Mouse (Mus musculus): ENCODE results near the gene Pnrc1.

The Pnrc1 gene

DNA sequence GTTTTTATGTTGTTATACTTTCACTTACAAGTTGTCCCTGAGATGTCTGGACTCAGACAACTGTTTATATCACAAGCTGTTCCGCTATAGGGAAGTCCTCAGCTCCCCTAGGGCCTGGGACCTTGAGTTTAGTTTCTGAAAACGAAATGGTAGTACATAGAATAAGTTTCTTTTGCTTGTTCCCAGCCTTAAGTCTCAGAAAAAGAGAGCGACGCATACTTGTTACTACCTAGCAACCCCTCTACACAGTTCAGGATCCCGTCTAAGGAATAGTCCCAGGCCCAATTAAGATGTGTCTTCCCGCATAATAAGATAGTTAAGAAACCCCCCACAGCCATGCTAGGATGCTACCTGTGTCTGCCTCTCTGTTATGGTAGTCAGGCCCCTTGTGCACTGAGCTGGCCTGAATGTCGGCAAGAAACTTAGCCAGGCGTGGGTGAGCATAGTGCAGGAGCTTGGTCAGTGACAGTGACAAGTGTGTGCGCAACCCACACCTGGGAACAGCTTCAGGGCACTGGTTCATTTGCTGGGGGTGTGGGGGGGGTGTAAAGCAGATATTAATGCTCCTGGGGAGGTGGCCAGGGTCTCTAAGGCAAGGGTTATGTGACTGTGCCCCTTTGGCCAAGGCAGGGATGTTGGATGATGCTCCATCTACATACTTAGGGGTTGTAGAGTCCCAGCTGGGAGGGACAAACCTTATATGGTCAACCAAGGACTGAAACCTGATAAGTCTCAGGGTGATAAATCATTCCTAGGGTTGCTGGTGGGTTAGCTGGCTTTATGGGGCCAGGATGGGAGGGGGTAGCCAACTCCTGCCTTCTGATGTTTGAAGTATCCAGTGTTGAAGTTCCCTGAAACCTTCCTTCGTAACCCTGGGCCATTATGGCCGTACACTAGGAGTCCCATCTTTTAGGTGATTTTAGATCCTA lies 19.3 kb downstream of the Pnrc1 start:
- no peak for DNase-seq

DNA sequence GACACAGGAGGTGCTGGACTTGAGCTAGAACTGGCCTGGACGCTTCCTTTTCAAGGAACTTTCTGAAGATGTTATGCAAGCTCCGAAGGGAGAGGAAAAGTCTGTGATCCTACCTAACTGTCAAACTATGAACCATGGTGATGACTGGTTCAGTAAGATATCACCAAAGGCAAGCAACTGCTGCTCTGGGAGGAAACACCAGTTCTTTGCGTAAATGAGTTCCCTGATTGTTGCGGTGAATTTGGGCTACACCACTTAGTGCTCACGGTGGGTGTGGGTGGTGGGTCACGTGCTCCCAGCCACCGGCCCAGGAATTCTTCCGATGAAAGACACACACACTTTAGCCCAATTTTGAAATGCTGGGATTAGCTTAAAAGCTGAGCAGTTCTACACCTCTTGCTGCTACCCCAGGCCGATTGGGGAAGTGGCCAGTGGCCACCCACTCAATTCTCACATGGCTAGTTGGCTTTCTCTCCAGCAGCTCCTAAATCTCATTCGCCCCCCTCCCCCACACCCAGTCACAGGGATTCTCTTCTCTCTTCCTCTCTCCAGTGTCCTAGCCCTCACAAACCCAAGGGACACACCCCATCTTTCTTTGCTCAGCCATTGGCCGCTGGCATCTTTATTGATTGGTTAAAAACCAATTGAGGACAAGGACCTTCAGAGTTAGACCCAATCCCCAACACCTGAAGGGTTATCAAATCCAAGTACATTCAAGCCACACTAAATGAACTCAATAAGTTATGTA lies 24.8 kb downstream of the Pnrc1 start:
- DNase-seq, result no peak

DNA sequence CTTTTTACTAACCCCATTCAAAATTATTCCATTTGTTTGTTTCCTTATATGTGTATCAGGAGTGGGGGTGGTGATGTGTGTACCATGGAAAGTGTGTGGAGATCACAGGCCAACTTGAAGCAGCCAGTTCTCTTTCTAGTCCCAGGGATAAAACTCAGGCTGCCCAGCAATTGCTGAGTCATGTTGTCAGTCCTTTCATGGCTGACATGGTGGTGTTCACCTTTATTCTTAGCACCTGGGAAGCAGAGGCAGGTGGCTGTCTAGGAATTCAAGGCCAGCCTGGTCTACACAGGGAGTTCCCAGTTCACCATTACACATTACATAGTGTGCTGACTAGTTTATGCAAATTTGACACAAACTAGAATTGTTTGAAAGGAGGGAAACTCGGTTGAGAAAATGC lies 27.1 kb downstream of the Pnrc1 start:
- no peak for DNase-seq

DNA sequence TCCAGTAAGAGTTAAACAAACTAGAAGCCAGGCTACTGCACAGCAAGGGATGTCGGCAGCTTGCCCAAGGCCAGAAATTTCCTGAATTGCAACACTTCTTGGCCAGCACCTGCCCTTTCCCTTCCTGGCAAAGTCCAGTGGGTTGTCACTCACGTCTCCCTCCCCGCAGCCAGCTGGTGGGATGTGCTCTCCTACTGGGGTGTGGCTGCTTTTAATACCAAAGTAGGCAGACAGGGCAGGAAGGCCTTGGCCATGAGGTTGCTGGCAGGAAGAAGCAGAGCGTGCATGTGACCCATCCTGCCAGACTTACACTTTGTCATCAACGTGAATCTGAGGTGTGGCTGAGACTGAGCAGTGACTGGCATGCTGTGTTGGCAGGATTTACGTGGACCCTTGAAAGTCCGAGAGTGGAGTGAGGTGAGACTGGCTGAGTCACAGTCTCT lies 28.6 kb downstream of the Pnrc1 start:
- peak; percentile 97 to 98 for DNase-seq

DNA sequence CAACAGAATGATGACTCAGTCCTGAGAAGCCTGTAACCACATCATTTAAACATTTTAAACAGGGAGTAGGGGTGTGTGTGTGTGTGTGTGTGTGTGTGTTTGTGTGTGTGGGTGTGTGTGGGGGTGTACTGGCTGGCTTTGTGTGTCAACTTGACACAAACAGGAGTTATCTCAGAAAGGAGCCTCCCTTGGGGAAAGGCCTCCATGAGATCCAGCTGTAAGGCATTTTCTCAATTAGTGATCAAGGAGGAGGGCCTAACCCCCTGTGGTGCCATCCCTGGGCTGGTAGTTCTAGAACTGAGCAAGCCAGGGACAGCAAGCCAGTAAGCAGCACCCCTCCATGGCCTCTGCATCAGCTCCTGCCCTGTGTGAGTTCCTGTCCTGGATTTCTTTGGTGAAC lies 29.7 kb downstream of the Pnrc1 start:
- DNase-seq, result no peak

DNA sequence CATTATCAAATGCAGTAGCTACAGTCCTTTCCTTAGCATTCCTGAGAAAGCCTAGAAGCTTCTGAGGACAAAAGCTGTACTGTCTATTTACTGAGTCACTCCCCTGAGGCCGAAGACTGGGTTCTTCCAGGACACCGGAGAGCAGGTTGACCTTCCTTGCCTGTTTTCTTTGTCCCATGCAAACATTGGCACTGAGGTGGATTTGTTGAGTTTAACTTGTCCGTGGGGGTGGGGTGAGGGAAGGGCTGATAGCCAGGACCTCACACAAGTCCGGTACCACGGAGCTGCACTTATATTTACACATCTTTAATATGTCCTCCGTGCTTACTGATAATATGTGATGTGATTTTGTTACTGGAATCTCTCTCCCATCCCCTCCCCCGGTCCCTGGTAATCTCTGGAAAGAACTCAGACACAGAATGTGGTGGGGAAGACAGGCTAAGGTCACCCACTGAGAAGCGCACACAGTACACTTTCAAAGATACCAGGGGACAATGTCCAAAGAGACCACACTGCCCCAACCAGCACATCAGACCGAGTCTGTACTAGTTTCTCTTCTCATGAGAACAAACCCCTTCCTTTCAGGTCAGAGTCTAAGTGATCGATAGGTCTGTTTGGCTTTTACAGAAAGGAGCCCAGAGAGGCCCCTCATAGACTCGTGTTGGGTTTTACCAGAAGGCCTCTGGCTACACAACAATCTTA lies 32.5 kb downstream of the Pnrc1 start:
- peak; percentile 36 to 50 for DNase-seq

DNA sequence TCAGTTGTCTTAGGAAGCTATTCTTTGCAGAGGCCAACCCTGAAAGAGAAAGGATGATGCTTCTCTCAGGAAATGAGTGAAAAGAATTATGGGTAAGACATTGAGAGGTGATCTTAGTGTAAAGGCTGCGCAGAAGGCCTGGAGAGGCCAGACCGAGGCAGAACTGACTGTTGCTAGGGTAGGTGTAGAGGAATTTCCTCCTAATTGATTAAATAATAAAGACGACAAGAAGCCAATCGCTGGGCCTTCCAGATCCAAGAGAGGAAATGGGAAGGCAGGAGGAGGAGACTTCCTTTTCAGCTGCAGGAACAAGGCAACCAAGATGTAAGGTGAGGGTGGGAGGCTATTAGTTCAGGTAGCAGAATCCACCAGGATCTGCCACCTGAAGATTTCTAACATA lies 35.3 kb downstream of the Pnrc1 start:
- no peak for DNase-seq

DNA sequence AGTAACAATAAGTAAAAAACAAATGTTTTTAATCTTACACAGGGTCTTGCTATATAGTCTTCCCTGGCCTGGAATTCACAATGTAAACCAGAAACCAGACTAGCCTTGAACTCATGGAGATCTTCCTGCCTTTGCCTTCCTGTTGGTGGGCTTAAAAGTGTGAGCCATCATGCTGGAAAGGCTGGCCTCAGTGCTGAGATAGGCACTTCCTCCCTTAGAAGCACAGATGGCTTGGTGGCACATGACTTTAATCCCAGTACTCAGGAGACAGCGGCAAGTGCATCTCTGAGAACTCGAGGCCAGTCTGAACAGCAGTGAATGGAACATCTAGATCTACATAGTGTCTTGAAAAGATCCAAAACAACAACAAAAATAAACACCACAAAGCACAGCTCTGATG lies 39.1 kb downstream of the Pnrc1 start:
- no peak for DNase-seq

DNA sequence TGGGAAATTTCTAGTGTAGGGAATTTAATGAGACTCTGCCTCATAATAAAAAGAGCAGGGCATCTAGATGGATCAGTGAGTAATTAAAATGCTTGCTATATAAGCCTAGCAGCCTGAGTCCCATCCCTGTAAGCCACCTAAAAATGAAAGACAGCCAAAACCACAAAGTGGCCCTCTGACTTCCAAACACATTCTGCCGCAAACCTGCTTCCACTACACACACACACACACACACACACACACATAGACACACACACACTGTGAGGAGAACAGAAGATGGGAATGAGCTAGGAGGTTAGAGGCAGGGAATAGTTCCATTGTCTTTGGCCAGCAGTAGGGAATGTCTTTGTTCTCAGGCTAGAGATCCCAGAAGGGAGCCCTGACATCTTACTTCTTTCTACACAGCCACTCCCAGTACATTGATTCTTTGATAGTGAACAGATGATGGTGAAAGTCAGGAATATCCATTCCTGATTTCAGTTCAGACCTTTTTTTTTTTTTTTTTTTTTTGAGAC lies 40.2 kb downstream of the Pnrc1 start:
- DNase-seq, result no peak

DNA sequence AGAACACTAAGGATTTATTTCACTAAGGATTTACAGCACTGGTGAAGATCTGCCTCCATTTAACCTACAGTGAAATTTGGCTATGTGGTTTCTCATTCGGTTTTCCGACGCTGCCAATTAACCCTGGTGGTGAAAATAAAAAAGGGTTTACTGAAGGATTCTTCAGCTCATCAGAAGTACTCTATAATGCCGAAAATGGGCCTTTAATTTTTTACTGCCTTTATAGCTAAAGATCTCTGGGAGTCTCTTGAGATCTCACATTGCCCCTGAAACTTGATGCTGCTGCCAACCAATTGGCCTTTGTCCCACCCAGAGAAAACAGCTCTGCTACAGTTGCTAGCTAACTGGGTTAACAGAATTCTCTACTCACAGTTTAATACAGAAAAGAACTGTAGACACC lies 41.0 kb downstream of the Pnrc1 start:
- DNase-seq, result peak; percentile 39 to 61

DNA sequence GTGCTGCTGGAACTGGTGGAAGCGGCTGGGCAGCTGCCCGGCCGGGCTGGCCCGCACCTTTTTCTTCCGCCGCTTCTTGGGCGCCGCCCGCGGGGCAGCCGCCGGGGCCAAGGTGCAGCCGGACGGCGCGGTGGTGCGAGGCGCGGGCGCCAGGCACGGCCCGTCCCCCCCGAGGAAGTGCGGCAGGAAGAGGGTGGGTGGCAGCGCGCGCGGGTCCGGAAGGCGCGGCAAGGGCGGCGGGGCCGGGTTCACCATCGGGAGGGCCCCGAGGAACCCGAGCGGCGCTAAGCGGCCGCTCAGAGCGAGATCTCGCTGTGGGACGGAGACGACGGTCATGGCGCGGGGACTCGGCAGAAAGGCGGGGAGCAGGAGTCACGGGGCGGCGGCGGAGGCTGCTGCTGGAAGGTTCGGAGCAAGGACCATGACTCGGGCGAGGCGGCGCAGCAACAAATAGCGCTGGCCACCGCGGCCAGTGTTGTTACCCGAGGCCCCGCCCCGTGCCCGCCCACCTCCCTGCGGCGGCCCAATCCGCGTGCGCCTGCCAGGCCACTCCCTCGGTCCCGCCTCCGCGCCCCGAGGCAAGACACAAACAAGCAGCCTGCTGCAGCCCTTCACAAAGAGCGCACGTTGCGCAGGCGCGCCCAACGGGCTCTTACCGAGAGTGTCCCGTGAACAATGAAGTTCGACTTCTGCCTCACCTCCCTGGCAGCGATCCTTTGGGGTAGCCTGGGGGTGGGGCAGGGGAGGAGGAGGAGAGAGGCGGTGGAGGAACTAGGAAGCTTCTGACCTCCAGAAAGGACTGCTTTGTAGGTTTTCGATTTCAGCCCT lies 41.7 kb downstream of the Pnrc1 start:
- DNase-seq, result peak; percentile 98 to 99

DNA sequence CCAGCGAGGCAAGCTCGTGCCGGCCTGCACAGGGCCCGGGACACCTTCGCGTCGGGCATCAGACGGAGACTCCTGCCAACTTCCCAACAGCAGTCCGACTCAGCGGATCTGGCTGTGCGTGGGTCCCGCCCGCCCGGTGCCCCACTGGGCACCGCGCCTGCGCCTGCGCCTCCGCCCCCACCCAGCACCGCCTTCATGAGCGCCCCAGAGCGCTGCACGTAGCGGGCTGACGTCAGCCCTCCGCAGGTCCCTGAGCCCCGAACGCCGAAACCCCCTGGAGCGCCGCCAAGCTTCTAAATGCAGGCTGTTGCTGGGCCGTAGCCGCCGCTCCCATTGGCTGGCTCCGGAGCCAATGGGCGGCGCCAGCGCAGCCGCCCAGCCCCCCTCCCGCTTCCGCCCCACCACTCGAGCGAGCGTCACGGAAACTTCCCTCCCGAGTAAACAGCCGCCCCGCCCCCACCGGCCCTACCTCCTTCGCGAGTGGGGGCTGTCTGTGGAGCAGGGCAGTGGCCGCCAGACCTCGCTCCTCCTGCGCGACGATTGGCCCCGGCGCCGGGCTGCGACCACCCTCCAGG lies 42.4 kb downstream of the Pnrc1 start:
- DNase-seq, result peak; percentile 100

DNA sequence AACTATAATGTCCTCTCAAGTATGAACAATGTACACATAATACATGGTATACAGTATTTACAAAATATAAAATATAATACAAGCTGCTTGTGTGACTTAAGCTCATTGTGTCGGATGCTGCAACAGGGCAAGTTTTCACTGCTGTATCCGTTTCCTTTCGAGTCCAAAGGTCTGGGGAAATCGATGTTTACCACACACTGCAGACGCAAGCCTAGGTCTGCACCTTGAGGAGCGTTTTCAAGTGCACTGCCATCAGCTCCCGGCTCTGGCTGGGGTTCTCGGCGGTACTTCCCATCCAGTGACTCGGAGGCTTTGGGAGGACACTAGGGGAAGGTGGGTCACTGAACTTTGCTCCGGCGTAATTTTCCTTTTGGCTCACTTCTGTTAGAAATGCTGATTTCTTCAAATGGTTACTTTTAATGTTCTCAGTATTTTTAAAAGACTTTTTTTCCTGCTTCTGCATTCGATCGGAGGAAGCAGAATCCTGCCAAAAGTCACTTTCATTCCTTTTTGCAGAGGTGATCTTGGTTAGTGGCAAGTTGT lies 44.0 kb downstream of the Pnrc1 start:
- DNase-seq, result peak in 1 of 2 experiments; percentile 33

DNA sequence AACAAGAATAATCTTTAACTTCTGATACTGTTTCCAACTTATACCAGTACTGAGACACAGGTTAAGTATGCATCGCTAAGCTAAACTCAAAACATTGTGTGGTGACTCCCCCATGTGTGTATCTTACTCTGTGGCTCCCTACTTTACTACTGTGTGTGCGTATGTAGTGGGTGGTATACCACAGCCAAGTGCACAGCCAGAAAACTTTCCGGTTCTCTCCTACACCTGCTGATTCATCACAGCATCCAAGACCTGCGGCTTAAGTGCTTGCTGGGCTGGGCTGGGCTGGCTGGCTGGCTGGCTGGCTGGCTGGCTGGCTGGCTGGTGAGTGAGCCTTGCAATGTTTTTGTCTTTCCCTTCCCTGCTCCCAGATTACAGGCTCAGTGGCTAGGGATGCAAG lies 46.0 kb downstream of the Pnrc1 start:
- DNase-seq, result no peak

DNA sequence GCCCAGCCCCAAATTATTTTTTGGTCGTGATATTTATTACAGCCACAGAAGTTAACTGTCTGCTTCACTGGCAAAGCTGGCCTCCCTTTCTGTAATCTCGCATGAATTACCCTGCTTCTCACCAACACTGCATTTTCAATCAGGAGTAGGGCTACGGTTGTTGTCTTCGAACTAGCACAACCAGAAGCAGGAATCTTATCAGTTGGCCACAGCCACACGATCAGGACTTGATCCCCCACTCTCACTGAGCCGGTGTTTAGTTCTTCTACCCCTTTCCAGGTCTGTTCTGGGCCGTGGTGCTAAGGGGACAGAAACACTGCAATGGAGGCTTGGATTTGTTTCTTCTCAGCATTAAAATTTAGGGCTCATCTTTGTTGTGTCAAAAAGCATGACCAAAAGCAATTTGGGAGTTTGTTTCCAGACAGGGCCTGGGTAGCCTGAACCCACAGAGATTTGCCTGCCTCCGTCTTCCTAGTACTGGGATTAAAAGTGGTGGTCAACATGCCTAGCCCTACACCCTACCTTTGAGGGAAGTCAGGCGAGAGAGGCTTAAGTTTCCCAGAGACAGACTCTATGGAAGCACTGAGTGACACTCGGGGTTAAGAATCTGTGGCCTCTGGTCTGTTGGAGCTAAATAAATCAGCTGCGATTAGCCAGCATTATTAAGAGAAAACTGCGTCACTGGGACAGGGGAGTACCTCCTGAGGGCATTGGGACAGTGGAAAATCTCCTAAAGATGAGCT lies 46.8 kb downstream of the Pnrc1 start:
- DNase-seq, result no peak

DNA sequence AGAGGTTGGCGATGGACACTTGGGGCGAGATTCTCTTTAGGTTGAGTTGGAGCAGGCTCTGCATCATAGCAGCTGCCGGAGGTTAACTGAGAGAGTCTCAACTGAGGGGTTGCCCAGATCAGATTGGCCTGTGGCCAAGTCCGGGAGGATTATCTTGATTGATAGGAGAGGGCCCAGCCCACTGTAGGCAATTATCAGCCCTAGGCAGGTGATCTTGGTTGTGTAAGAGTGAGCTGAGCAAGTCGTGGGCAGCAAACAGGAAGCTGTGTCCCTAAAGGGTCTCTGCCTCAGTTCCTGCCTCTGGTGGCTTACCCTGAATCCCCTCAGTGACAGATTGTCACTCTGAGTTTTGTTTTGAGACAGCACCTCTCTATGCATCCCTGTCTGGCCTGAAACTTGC lies 47.4 kb downstream of the Pnrc1 start:
- DNase-seq, result peak; percentile 32 to 46

DNA sequence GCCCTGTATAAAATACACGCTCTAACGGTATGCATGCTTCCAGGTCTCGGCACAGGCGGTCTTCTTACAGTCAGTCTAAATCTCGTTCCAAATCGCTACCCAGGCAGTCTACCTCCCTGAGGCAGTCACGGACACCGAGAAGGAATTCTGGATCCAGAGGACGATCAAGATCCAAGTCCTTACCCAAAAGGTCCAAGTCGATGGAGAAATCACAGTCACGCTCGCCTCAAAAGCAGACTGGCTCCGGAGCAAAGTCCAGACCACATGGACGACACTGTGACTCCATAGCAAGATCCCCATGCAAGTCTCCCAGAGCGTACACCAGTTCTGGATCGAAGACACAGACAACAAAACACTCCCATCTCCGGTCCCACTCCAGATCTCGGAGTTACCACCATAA lies 59.1 kb downstream of the Pnrc1 start:
- no peak for DNase-seq

DNA sequence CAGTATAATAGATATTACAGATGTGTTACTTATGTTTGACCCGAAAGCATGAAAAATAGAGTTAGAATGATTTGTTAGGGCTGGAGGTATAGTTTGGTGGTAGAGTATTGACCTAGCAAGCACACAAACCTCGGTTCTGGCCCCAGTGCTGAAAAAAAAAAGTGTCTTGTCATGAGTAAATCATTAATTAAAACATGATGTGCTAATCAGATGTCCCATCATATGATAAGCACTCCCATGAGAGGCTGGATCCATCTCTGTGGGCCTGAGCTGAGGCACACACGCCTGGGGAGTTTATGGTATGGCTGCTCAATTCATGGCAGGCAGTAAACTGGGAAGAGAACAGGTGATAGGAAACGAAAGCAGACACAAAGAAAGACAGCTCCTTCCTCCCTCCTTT lies 60.3 kb downstream of the Pnrc1 start:
- DNase-seq, result no peak

DNA sequence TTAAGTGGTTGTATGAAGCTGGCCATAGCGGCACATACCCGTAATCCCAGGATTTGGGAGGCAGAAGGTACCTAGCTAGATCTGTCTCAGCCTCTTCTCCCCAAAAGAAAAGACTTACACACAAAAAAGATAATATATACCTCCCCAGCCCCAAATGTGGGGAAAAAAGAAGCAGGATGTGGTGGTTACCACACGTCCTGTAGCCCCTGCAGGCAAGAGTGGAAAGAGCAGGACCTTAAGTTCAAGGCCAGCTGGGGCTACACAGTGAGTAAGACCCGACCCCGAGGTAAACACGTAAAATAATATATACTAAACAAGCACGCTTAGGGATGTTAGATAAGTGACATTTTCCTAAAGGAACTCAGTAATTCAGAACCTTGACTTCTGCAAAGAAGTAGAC lies 62.8 kb downstream of the Pnrc1 start:
- DNase-seq, result no peak

DNA sequence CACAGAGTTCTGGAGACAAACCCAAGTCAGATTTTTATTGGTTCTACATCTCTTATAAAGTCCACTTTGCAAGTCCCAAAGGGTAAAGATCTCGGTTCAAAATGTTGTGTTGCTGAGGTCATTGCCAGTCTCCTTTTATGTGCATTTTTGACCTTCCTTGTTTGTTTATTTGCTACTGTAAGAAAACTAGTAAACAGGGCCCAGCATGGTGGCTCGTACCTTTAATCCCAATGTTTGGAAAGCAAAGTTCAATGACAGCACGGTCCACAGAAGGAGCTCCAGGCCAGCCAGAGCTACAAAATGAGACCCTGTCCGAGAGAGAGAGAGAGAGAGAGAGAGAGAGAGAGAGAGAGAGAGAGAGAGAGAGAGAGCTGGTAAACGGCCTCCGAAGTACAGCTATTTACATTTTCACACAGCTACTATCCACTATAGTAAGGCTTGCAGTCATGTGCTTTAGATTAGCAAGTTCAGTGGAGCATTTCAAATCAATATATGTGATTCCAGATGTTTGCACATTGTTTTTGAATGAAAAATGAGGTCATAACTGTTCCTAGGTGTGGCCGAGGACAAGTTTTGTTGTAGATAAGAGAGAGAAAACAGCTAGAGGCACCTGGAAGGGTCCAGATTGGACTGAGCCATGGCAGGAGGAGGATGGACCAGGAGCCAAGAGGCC lies 65.8 kb downstream of the Pnrc1 start:
- no peak for DNase-seq

Measured in kidney, postnatal 25 days (tissue).